Mouse (Mus musculus) liver, postnatal 0 days (tissue): ENCODE measurements at regions not wholly inside any gene's neighbourhood (a gene's known extent, or its start where the extent isn't known, plus 50 kb on each side); places are given as distances from the start of the nearest gene placed in this dataset.

Source experiments
- CTCF ChIP-seq: sonication (generic); IDR thresholded peaks from 2 replicates; pipeline ENCODE4 v1.5.1; 2016; ENCODE audit warnings: antibody characterized with exemption, low read depth
- EP300 ChIP-seq: IDR thresholded peaks from 2 replicates; pipeline ENCODE4 v1.6.1; 2016; ENCODE audit warnings: antibody characterized with exemption, low read depth, mild to moderate bottlenecking

GRCm38 (mm10) chr7:68843374-68843773, 94.3 kb upstream of the Arrdc4 start:
- TF ChIP-seq EP300 (no peak), CTCF (peak; percentile 69)
